Mouse (Mus musculus) small intestine, adult 2 months (tissue): ENCODE data around the gene C2cd5.

ENCODE experiments used
- CTCF ChIP-seq: fragments of 200-500 bp; IDR thresholded peaks from 2 replicates; pipeline ENCODE4 v1.5.1; 2012; ENCODE audit warnings: low read depth, mild to moderate bottlenecking, control low read depth, inconsistent platforms, low read length, moderate library complexity, mixed read lengths; ENCODE audit not compliant: insufficient replicate concordance, insufficient read length; ENCODE audit errors: extremely low read depth
- POLR2A ChIP-seq: fragments of 200-500 bp; IDR thresholded peaks from 2 replicates; pipeline ENCODE4 v1.6.1; 2012; ENCODE audit warnings: low read depth, mild to moderate bottlenecking, control low read depth, inconsistent platforms, low read length, moderate library complexity

DNA sequence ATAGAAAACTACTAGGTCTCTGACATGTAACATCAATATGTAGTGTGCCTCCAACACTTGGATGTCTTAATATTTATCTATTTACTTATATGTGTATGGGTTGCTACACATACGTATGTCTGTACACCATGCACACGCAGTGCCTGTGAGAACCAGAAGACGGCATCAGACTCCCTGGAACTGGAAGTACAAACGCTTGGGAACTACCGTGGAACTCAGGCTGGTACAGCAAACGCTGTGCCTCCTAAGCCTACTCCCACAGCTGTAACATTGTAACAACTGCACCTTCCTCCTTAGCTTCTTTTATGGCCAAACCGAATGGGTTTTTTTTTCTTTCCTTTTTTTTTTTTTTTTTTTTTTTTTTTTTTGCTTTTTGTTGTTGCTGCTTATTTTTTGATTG is 10.4 kb upstream of the C2cd5 start:
- TF ChIP-seq POLR2A (no peak), CTCF (no peak)
